8 mouse cellular contexts compared by ENCODE assay signal in genomic region chr9:72133089-72133771, GRCm38 (mm10). TPM values are rescaled to one million over a fixed set of nuclear protein-coding genes. Genes with fewer than 3 reads are reported as not detected.
DNase-seq lines count a peak whose midpoint lies in the region; ATAC-seq and TF ChIP-seq lines count a peak whose summit lies in the region.

No protein-coding gene starts in this region.

- H3K9ac ChIP-seq in ES-Bruce4 (ENCODE audit: low read depth, poor library complexity, severe bottlenecking): peak overlapping the region; percentile 89
- peak overlapping the region; percentile 87 for H3K9ac ChIP-seq in forebrain, embryonic 13.5 days
- H3K9ac ChIP-seq in neural tube, embryonic 15.5 days (replicated peaks): peak overlapping the region; percentile 78

- H3K9me3 ChIP-seq in ES-Bruce4 (replicated peaks; ENCODE audit: control insufficient read depth, insufficient read depth, low read length, poor library complexity, severe bottlenecking): no peaks in the 10 kb centered on the region; the same call in 1 of the 2 replicates
- no peaks in the 10 kb centered on the region for H3K9me3 ChIP-seq in forebrain, embryonic 13.5 days (replicated peaks)
- no peaks in the 10 kb centered on the region for H3K9me3 ChIP-seq in neural tube, embryonic 15.5 days (replicated peaks)

- H3K4me2 ChIP-seq in forebrain, embryonic 13.5 days: peak overlapping the region; percentile 91
- H3K4me2 ChIP-seq in neural tube, embryonic 15.5 days: peak overlapping the region; percentile 94

- TF ChIP-seq EP300 in ES-Bruce4 (IDR thresholded peaks at IDR 0.05; ENCODE audit: insufficient read depth, low read depth, low read length): no peak

- peak overlapping the region; percentile 45 for H3K4me3 ChIP-seq in ES-Bruce4 (ENCODE audit: low read depth, low read length)
- peak overlapping the region; percentile 70 for H3K4me3 ChIP-seq in forebrain, embryonic 13.5 days
- peak overlapping the region; percentile 48 for H3K4me3 ChIP-seq in lung, adult 2 months (replicated peaks; ENCODE audit: extremely low read depth, low read depth, low read length)
- H3K4me3 ChIP-seq in neural tube, embryonic 15.5 days (replicated peaks): peak overlapping the region; percentile 72

- TF ChIP-seq POLR2A in ES-Bruce4 (IDR thresholded peaks at IDR 0.05; ENCODE audit: insufficient read depth, low read length): no peak
- TF ChIP-seq POLR2A in lung, adult 2 months (IDR thresholded peaks at IDR 0.05; ENCODE audit: borderline replicate concordance, extremely low read depth, low read depth, low read length): 0 out of 2 replicates have a peak, but pooled peaks have one; percentile 39

- peaks cover 8% of the 10 kb centered on the region for H3K27me3 ChIP-seq in ES-Bruce4 (ENCODE audit: control insufficient read depth, insufficient read depth, low read length, poor library complexity, severe bottlenecking)
- H3K27me3 ChIP-seq in forebrain, embryonic 13.5 days: 0 out of 2 replicates have a peak, but pooled peaks cover 4% of the 10 kb centered on the region
- H3K27me3 ChIP-seq in neural tube, embryonic 15.5 days (replicated peaks): no peaks in the 10 kb centered on the region

- WGBS in forebrain, embryonic 13.5 days: 2% methylated on average over 55 of the region's 56 CpGs
- WGBS in lung, adult 2 months: 1% methylated on average over 56 of the region's 56 CpGs
- WGBS in neural tube, embryonic 15.5 days: 1% methylated on average over 56 of the region's 56 CpGs

- intact Hi-C loops in heart, postnatal 10 days (cut with DNase I): loop anchor here (1.0 to 5.0 kb wide), 4 partner anchors 22 to 301 kb away; partner anchors contain the start of genes Tcf12 and Zfp280d

- DNase-seq in c-Kit-positive CD71-positive TER-119-positive erythroid progenitor cells, embryonic 14.5 days (ENCODE audit: low spot score): peak; percentile 64
- peak; percentile 92 to 94 for DNase-seq in heart, postnatal 10 days
- peak; percentile 77 to 86 for DNase-seq in layer of hippocampus, adult 18-20 months (ENCODE audit: low spot score in 2 of 2)
- DNase-seq in lung, adult 2 months: peak; percentile 90
- peak; percentile 93 for DNase-seq in testis, postnatal 10 days (ENCODE audit: low spot score)

- no peaks in the 10 kb centered on the region for H3K36me3 ChIP-seq in ES-Bruce4 (ENCODE audit: control insufficient read depth, insufficient read depth, low read length, poor library complexity, severe bottlenecking)
- no peaks in the 10 kb centered on the region for H3K36me3 ChIP-seq in forebrain, embryonic 13.5 days (ENCODE audit: poor library complexity, severe bottlenecking)
- no peaks in the 10 kb centered on the region for H3K36me3 ChIP-seq in neural tube, embryonic 15.5 days

- ATAC-seq in forebrain, embryonic 13.5 days: peak; percentile 94
- peak; percentile 90 for ATAC-seq in neural tube, embryonic 15.5 days (ENCODE audit: low FRiP score)

- H3K4me1 ChIP-seq in ES-Bruce4 (ENCODE audit: control insufficient read depth, insufficient read depth, low read length): no peaks in the 10 kb centered on the region
- peaks cover 15% of the 10 kb centered on the region for H3K4me1 ChIP-seq in forebrain, embryonic 13.5 days
- peaks cover 5% of the 10 kb centered on the region; the same call in 1 of the 2 replicates for H3K4me1 ChIP-seq in lung, adult 2 months (ENCODE audit: control insufficient read depth, insufficient read depth, low read length)
- peaks cover 15% of the 10 kb centered on the region for H3K4me1 ChIP-seq in neural tube, embryonic 15.5 days

- TF ChIP-seq CTCF in ES-Bruce4 (IDR thresholded peaks at IDR 0.05; ENCODE audit: low read depth, low read length): no peak
- TF ChIP-seq CTCF in lung, adult 2 months (IDR thresholded peaks at IDR 0.05; ENCODE audit: insufficient read depth, low read length): no peak

- no peak overlapping the region for H3K27ac ChIP-seq in ES-Bruce4 (ENCODE audit: insufficient read depth, low read length)
- H3K27ac ChIP-seq in forebrain, embryonic 13.5 days: peak overlapping the region; percentile 88
- H3K27ac ChIP-seq in neural tube, embryonic 15.5 days (replicated peaks): peak overlapping the region; percentile 92

RNA-seq across cellular contexts. Expression of gene Tcf12, which starts 21.6 kb away (rescaled TPM):
- polyA plus RNA-seq in ES-Bruce4 (2011; ENCODE audit: insufficient read depth, insufficient read length, low read depth, missing spikeins): 52.6 and 59.3 TPM in 2 replicates
- polyA plus RNA-seq in forebrain, embryonic 13.5 days (2015; fragmentation: Nextera tagmentation; extraction: Ambion mirVana): 83.1 and 84.3 TPM in 2 replicates
- 10 to 100 TPM; 69.6 to 70.4 TPM for total RNA-seq in heart, postnatal 10 days (2021)
- 10 to 100 TPM; 54.7 to 57.8 TPM for total RNA-seq in layer of hippocampus, adult 18-20 months (2021)
- 64.5 and 78.1 TPM in 2 replicates for polyA plus RNA-seq in lung, adult 2 months (2012; rRNA removed)
- 53.7 and 57.2 TPM in 2 replicates for polyA plus RNA-seq in neural tube, embryonic 15.5 days (2015; fragmentation: Nextera tagmentation; extraction: Ambion mirVana)
